Mouse (Mus musculus) central nervous system, embryonic 11.5 days (tissue): Measurements from ENCODE around the gene Gm4884. TPM values are rescaled to one million over a fixed set of nuclear protein-coding genes. Genes with fewer than 3 reads are reported as not detected.

Source experiments
- polyA plus RNA-seq: library from polyadenylated mRNA; depleted of rRNA; stranded (reverse); fragments of >200 nt; gene quantifications from 2 replicates; pipeline ENCODE4 v1.2.3, GENCODE M21; 2012; rRNA removed

Gm4884 gene
- not detected in 2 replicates for polyA plus RNA-seq

DNA sequence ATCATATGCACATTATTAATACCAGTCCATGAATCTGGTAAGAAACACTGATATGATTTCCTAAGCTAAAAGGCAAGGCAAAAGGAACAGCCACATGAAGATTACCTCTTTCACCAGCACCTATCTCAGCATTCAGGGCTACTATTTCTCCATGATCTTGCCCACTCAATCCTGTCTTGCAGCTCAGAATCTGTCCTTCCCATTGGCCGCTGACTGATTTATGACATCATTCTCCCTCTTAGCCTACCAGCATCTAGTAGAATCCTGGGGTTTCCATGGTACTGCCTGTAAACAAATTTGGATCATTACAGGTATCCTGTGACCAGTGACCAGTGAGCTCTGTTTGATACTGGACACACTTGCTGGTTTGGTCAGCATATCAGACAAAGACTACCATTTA lies at the start of gene Gm4884:
Gm4884 (plus strand) TSS at position 301 of the 400 bp plus-strand sequence.

DNA sequence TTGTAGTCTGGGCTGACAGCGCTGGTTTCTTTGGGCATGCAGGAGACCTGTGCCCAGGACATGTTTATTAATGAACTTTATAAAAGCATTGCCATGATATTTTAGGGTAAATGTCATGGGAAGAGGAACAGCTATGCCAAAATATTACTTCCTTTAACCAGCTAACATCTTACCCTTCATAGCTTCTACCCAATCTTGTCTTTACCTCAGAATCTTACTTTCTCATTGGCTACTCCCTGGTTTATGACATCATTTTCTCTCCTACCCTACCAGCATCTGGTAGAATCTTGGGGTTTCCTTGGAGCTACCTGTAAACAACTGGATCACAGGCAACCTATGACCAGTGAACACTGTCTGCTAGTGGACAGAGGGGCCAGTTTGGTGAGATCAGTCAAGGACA lies 45.3 kb upstream of the Gm4884 start, which contains the start of gene 4930433I11Rik:
4930433I11Rik (plus strand) TSS at position 301 of the 400 bp plus-strand sequence.

Other genes with a start within 250 kb of the Gm4884 start
- gene Vstm2b, start 134.4 kb upstream of the Gm4884 start, polyA plus RNA-seq: 11.4 and 28.0 TPM in 2 replicates
- not detected in 2 replicates for gene 4930433I11Rik, start 45.2 kb upstream of the Gm4884 start, polyA plus RNA-seq
- gene Gm5592, start 121.1 kb downstream of the Gm4884 start, polyA plus RNA-seq: not detected in 2 replicates